Mouse (Mus musculus) testis, adult 2 months (tissue): ENCODE results near the gene Zfp423.

ENCODE experiments used
- CTCF ChIP-seq: fragments of 200-500 bp; IDR thresholded peaks from 2 replicates; pipeline ENCODE4 v1.5.1; 2012; ENCODE audit warnings: low read depth, mild to moderate bottlenecking, inconsistent platforms, low read length, moderate library complexity; ENCODE audit not compliant: control insufficient read depth, insufficient read depth, insufficient replicate concordance
- POLR2A ChIP-seq: fragments of 200-500 bp; IDR thresholded peaks from 2 replicates; pipeline ENCODE4 v1.6.1; 2012; ENCODE audit warnings: low read depth, mild to moderate bottlenecking, inconsistent platforms, low read length, moderate library complexity; ENCODE audit not compliant: control insufficient read depth

DNA sequence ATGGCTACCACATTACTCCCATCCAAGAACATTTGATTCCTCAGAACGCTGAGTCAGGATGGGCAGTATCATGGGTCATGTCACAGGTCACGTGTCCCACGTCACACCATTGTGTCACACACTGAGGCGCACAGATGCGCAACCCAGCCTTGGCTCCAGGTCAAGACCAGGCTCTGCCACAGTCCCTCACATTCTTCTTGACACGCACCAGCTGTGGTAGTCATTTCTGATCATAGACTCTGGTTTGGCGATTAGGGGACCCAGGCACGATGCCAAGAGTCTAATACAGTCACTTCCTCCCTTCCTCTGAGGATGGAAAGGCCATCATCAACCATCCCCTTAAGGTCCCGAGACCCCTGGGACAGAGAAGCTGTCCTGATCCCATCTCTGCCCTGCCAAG, 43.6 kb downstream of the Zfp423 start:
- no peak for TF ChIP-seq CTCF
- no peak for TF ChIP-seq POLR2A
